Mouse (Mus musculus): ENCODE measurements around the gene Ttc29. TPM values are rescaled to one million over a fixed set of nuclear protein-coding genes. Genes with fewer than 3 reads are reported as not detected.

Ttc29 gene
- total and polyA plus RNA-seq, 2 experiments from 2014 or later = 0.05 TPM; not detected in 1

GRCm38 (mm10) chr8:78431356-78431755 is 218.3 kb downstream of the Ttc29 start:
- Histone ChIP-seq H3K9ac (replicated peaks; ENCODE audit: low read depth, low read length) (no peak overlapping the region), H3K9me3 (replicated peaks; ENCODE audit: control insufficient read depth, low read length) (no peaks in the 10 kb centered on the region), H3K36me3 (replicated peaks; ENCODE audit: control insufficient read depth, insufficient read depth, low read length) (no peaks in the 10 kb centered on the region), H3K27me3 (ENCODE audit: control insufficient read depth, insufficient read depth, low read length) (peaks cover 87% of the 10 kb centered on the region), H3K4me3 (ENCODE audit: low read depth, low read length) (no peak overlapping the region), H3K27ac (ENCODE audit: low read depth) (no peak overlapping the region), H3K4me2 (ENCODE audit: low read depth, low read length) (no peak overlapping the region), H3K4me1 (ENCODE audit: control insufficient read depth, insufficient read depth) (no peaks in the 10 kb centered on the region)
- ATAC-seq (ENCODE audit: insufficient read depth, low read depth) (no peak), DNase-seq (ENCODE audit: low spot score) (no peak)
- no peak for TF ChIP-seq EP300 (IDR thresholded peaks at IDR 0.05; ENCODE audit: low read depth)
- no peak for TF ChIP-seq CTCF (IDR thresholded peaks at IDR 0.05; ENCODE audit: low read depth)
- 5% methylated on average over 4 of the region's 4 CpGs for WGBS

- no peaks in the 10 kb centered on the region for H3K36me3 ChIP-seq (replicated peaks; ENCODE audit: control insufficient read depth, insufficient read depth, low read length)
- H3K9me3 ChIP-seq (replicated peaks; ENCODE audit: control insufficient read depth, low read length) = no peaks in the 10 kb centered on the region
- peaks cover 87% of the 10 kb centered on the region for H3K27me3 ChIP-seq (ENCODE audit: control insufficient read depth, insufficient read depth, low read length)
- H3K9ac ChIP-seq (replicated peaks; ENCODE audit: low read depth, low read length) = no peak overlapping the region
- H3K4me2 ChIP-seq (ENCODE audit: low read depth, low read length) = no peak overlapping the region
- H3K4me3 ChIP-seq (ENCODE audit: low read depth, low read length) = no peak overlapping the region
- ATAC-seq (ENCODE audit: insufficient read depth, low read depth) (no peak), DNase-seq (ENCODE audit: low spot score) (no peak)
- no peak overlapping the region for H3K27ac ChIP-seq (ENCODE audit: low read depth)
- no peak for TF ChIP-seq CTCF (IDR thresholded peaks at IDR 0.05; ENCODE audit: low read depth)
- no peak for TF ChIP-seq EP300 (IDR thresholded peaks at IDR 0.05; ENCODE audit: low read depth)
- H3K4me1 ChIP-seq (ENCODE audit: control insufficient read depth, insufficient read depth) = no peaks in the 10 kb centered on the region
- 20% methylated on average over 1 of the region's 1 CpGs for WGBS
Measured at GRCm38 (mm10) chr8:78432451-78432850, 219.4 kb downstream of the Ttc29 start.

GRCm38 (mm10) chr8:78433318-78433717 is 220.2 kb downstream of the Ttc29 start:
- Histone ChIP-seq H3K4me3 (ENCODE audit: low read depth, low read length) (no peak overlapping the region), H3K36me3 (replicated peaks; ENCODE audit: control insufficient read depth, insufficient read depth, low read length) (no peaks in the 10 kb centered on the region), H3K9ac (replicated peaks; ENCODE audit: low read depth, low read length) (no peak overlapping the region), H3K27ac (ENCODE audit: low read depth) (no peak overlapping the region), H3K4me2 (ENCODE audit: low read depth, low read length) (no peak overlapping the region), H3K9me3 (replicated peaks; ENCODE audit: control insufficient read depth, low read length) (no peaks in the 10 kb centered on the region), H3K4me1 (ENCODE audit: control insufficient read depth, insufficient read depth) (no peaks in the 10 kb centered on the region), H3K27me3 (ENCODE audit: control insufficient read depth, insufficient read depth, low read length) (peaks cover 87% of the 10 kb centered on the region)
- ATAC-seq (ENCODE audit: insufficient read depth, low read depth) (no peak), DNase-seq (ENCODE audit: low spot score) (no peak)
- no peak for TF ChIP-seq CTCF (IDR thresholded peaks at IDR 0.05; ENCODE audit: low read depth)
- no peak for TF ChIP-seq EP300 (IDR thresholded peaks at IDR 0.05; ENCODE audit: low read depth)
- 12% methylated on average over 5 of the region's 5 CpGs for WGBS

GRCm38 (mm10) chr8:78434340-78434739 is 221.2 kb downstream of the Ttc29 start:
- ATAC-seq (ENCODE audit: insufficient read depth, low read depth) (no peak), DNase-seq (ENCODE audit: low spot score) (no peak)
- Histone ChIP-seq H3K9ac (replicated peaks; ENCODE audit: low read depth, low read length) (no peak overlapping the region), H3K9me3 (replicated peaks; ENCODE audit: control insufficient read depth, low read length) (no peaks in the 10 kb centered on the region), H3K27me3 (ENCODE audit: control insufficient read depth, insufficient read depth, low read length) (peaks cover 91% of the 10 kb centered on the region), H3K36me3 (replicated peaks; ENCODE audit: control insufficient read depth, insufficient read depth, low read length) (no peaks in the 10 kb centered on the region), H3K27ac (ENCODE audit: low read depth) (no peak overlapping the region), H3K4me3 (ENCODE audit: low read depth, low read length) (no peak overlapping the region), H3K4me1 (ENCODE audit: control insufficient read depth, insufficient read depth) (no peaks in the 10 kb centered on the region), H3K4me2 (ENCODE audit: low read depth, low read length) (no peak overlapping the region)
- WGBS = 4% methylated on average over 8 of the region's 8 CpGs
- TF ChIP-seq CTCF (IDR thresholded peaks at IDR 0.05; ENCODE audit: low read depth) (no peak), EP300 (IDR thresholded peaks at IDR 0.05; ENCODE audit: low read depth) (no peak)

- DNase-seq (ENCODE audit: low spot score) (no peak), ATAC-seq (ENCODE audit: insufficient read depth, low read depth) (no peak)
- H3K27me3 ChIP-seq (ENCODE audit: control insufficient read depth, insufficient read depth, low read length) = peaks cover 88% of the 10 kb centered on the region
- no peaks in the 10 kb centered on the region for H3K9me3 ChIP-seq (replicated peaks; ENCODE audit: control insufficient read depth, low read length)
- WGBS = 2% methylated on average over 62 of the region's 62 CpGs
- no peaks in the 10 kb centered on the region for H3K36me3 ChIP-seq (replicated peaks; ENCODE audit: control insufficient read depth, insufficient read depth, low read length)
- TF ChIP-seq EP300 (IDR thresholded peaks at IDR 0.05; ENCODE audit: low read depth) = no peak
- H3K9ac ChIP-seq (replicated peaks; ENCODE audit: low read depth, low read length) = no peak overlapping the region
- H3K4me3 ChIP-seq (ENCODE audit: low read depth, low read length) = no peak overlapping the region
- no peak overlapping the region for H3K4me2 ChIP-seq (ENCODE audit: low read depth, low read length)
- H3K27ac ChIP-seq (ENCODE audit: low read depth) = no peak overlapping the region
- no peaks in the 10 kb centered on the region for H3K4me1 ChIP-seq (ENCODE audit: control insufficient read depth, insufficient read depth)
Measured at GRCm38 (mm10) chr8:78434823-78435623, 221.9 kb downstream of the Ttc29 start.

- H3K4me3 ChIP-seq (ENCODE audit: low read depth, low read length) = peak overlapping the region; percentile 38
- H3K4me2 ChIP-seq (ENCODE audit: low read depth, low read length) = peak overlapping the region; percentile 52; the same call in 1 of the 2 replicates
- H3K27ac ChIP-seq (ENCODE audit: low read depth) = no peak overlapping the region
- H3K4me1 ChIP-seq (ENCODE audit: control insufficient read depth, insufficient read depth) = no peaks in the 10 kb centered on the region
- TF ChIP-seq CTCF (IDR thresholded peaks at IDR 0.05; ENCODE audit: low read depth) = no peak
- TF ChIP-seq EP300 (IDR thresholded peaks at IDR 0.05; ENCODE audit: low read depth) = no peak
- H3K9me3 ChIP-seq (replicated peaks; ENCODE audit: control insufficient read depth, low read length) = no peaks in the 10 kb centered on the region
- WGBS = 2% methylated on average over 18 of the region's 18 CpGs
- H3K27me3 ChIP-seq (ENCODE audit: control insufficient read depth, insufficient read depth, low read length) = peaks cover 88% of the 10 kb centered on the region
- no peak overlapping the region for H3K9ac ChIP-seq (replicated peaks; ENCODE audit: low read depth, low read length)
- no peak for DNase-seq (ENCODE audit: low spot score)
- ATAC-seq (ENCODE audit: insufficient read depth, low read depth) = no peak
- H3K36me3 ChIP-seq (replicated peaks; ENCODE audit: control insufficient read depth, insufficient read depth, low read length) = no peaks in the 10 kb centered on the region
Measured at GRCm38 (mm10) chr8:78435624-78435960, 222.5 kb downstream of the Ttc29 start.
